Mouse (Mus musculus): ENCODE results near the gene Mast4. TPM values are rescaled to one million over a fixed set of nuclear protein-coding genes. Genes with fewer than 3 reads are reported as not detected.

Mast4 gene
- total and polyA plus RNA-seq, 3 experiments, result 2.7 to 7.0 TPM; not detected in 1

- no peak for TF ChIP-seq POLR2A (IDR thresholded peaks at IDR 0.05; ENCODE audit: control insufficient read depth in 1 of 2, insufficient read depth in 1 of 2, low read depth in 1 of 2, low read length in 2 of 2, poor library complexity in 1 of 2)
- TF ChIP-seq JUND (IDR thresholded peaks at IDR 0.05; ENCODE audit: low read depth, low read length), result no peak
- no peak for TF ChIP-seq MEF2A (IDR thresholded peaks at IDR 0.05; ENCODE audit: extremely low read depth, insufficient replicate concordance, low read depth, low read length, poor library complexity, severe bottlenecking)
- TF ChIP-seq USF2 (IDR thresholded peaks at IDR 0.05; ENCODE audit: borderline replicate concordance in 1 of 2, insufficient read depth in 1 of 2, low read depth in 1 of 2, low read length in 2 of 2), result no peak
- no peak for TF ChIP-seq E2F4 (IDR thresholded peaks at IDR 0.05; ENCODE audit: borderline replicate concordance, low read depth, low read length)
- TF ChIP-seq MYB (IDR thresholded peaks at IDR 0.05; ENCODE audit: low read depth, low read length), result no peak
- TF ChIP-seq POLR2AphosphoS2 (IDR thresholded peaks at IDR 0.05; ENCODE audit: low read length), result no peak
- no peak for TF ChIP-seq ZMIZ1 (IDR thresholded peaks at IDR 0.05; ENCODE audit: low read depth, low read length)
- TF ChIP-seq MAFK (IDR thresholded peaks at IDR 0.05; ENCODE audit: borderline replicate concordance, low read depth, low read length), result no peak
- TF ChIP-seq KAT2A (conservative IDR thresholded peaks at IDR 0.05; ENCODE audit: low read depth, low read length), result no peak
- no peak for TF ChIP-seq SIN3A (IDR thresholded peaks at IDR 0.05; ENCODE audit: low read length)
- TF ChIP-seq ETS1 (IDR thresholded peaks at IDR 0.05; ENCODE audit: low read depth, low read length), result no peak
- TF ChIP-seq NRF1 (IDR thresholded peaks at IDR 0.05; ENCODE audit: insufficient read depth, low read depth, low read length, poor library complexity, severe bottlenecking), result no peak
- no peak for TF ChIP-seq CTCF (IDR thresholded peaks at IDR 0.05 in 2 of 3, conservative IDR thresholded peaks at IDR 0.05 in 1 of 3; ENCODE audit: control insufficient read depth in 1 of 3, insufficient read depth in 1 of 3, low read depth in 2 of 3, low read length in 3 of 3, poor library complexity in 1 of 3, severe bottlenecking in 1 of 3)
- TF ChIP-seq POLR2AphosphoS5 (IDR thresholded peaks at IDR 0.05; ENCODE audit: borderline replicate concordance, low read depth, low read length), result no peak
- TF ChIP-seq ELF1 (IDR thresholded peaks at IDR 0.05; ENCODE audit: low read depth, low read length), result no peak
- TF ChIP-seq TAL1 (IDR thresholded peaks at IDR 0.05; ENCODE audit: low read length), result no peak
- no peak for TF ChIP-seq ZNF384 (IDR thresholded peaks at IDR 0.05; ENCODE audit: low read depth, low read length)
- no peak for TF ChIP-seq HCFC1 (IDR thresholded peaks at IDR 0.05; ENCODE audit: low read depth, low read length)
- TF ChIP-seq MXI1 (IDR thresholded peaks at IDR 0.05; ENCODE audit: low read depth, low read length), result no peak
- H3K27ac ChIP-seq (ENCODE audit: control insufficient read depth, low read depth, low read length), result no peak overlapping the region
- DNase-seq (ENCODE audit: low read depth, low spot score), result no peak
- H3K4me3 ChIP-seq (ENCODE audit: control insufficient read depth in 1 of 2, insufficient read depth in 1 of 2, low read depth in 2 of 2, low read length in 2 of 2), result no peak overlapping the region
- peaks cover 0 to 2% of the 10 kb centered on the region in 2 experiments; a peak in 1 of 4 replicates for H3K27me3 ChIP-seq (ENCODE audit: control insufficient read depth in 1 of 2, insufficient read depth in 2 of 2, low read length in 2 of 2)
- no peaks in the 10 kb centered on the region for H3K4me1 ChIP-seq (ENCODE audit: control insufficient read depth in 1 of 2, insufficient read depth in 2 of 2, low read length in 2 of 2)
- H3K36me3 ChIP-seq (ENCODE audit: control insufficient read depth in 1 of 2, insufficient read depth in 2 of 2, low read length in 2 of 2), result no peaks in the 10 kb centered on the region
- H3K9me3 ChIP-seq (replicated peaks; ENCODE audit: insufficient read depth, low read length), result no peaks in the 10 kb centered on the region
- H3K9ac ChIP-seq (ENCODE audit: control insufficient read depth, low read depth, low read length, poor library complexity, severe bottlenecking), result no peak overlapping the region
- H3K79me2 ChIP-seq (ENCODE audit: control insufficient read depth, insufficient read depth, low read length, poor library complexity), result no peaks in the 10 kb centered on the region
Measured at GRCm38 (mm10) chr13:103043011-103043410, 291.3 kb downstream of the Mast4 start.

GRCm38 (mm10) chr13:103037466-103037865 lies 296.8 kb downstream of the Mast4 start:
- no peak for DNase-seq (ENCODE audit: low read depth, low spot score)
- H3K27me3 ChIP-seq (ENCODE audit: control insufficient read depth in 1 of 2, insufficient read depth in 2 of 2, low read length in 2 of 2), result peaks cover 0 to 2% of the 10 kb centered on the region in 2 experiments; a peak in 1 of 4 replicates
- H3K9ac ChIP-seq (ENCODE audit: control insufficient read depth, low read depth, low read length, poor library complexity, severe bottlenecking), result no peak overlapping the region
- H3K4me1 ChIP-seq (ENCODE audit: control insufficient read depth in 1 of 2, insufficient read depth in 2 of 2, low read length in 2 of 2), result no peaks in the 10 kb centered on the region
- H3K4me3 ChIP-seq (ENCODE audit: control insufficient read depth in 1 of 2, insufficient read depth in 1 of 2, low read depth in 2 of 2, low read length in 2 of 2), result no peak overlapping the region
- TF ChIP-seq POLR2A (IDR thresholded peaks at IDR 0.05; ENCODE audit: control insufficient read depth in 1 of 2, insufficient read depth in 1 of 2, low read depth in 1 of 2, low read length in 2 of 2, poor library complexity in 1 of 2), result no peak
- no peaks in the 10 kb centered on the region for H3K36me3 ChIP-seq (ENCODE audit: control insufficient read depth in 1 of 2, insufficient read depth in 2 of 2, low read length in 2 of 2)
- no peaks in the 10 kb centered on the region for H3K9me3 ChIP-seq (replicated peaks; ENCODE audit: insufficient read depth, low read length)
- H3K79me2 ChIP-seq (ENCODE audit: control insufficient read depth, insufficient read depth, low read length, poor library complexity), result no peaks in the 10 kb centered on the region
- H3K27ac ChIP-seq (ENCODE audit: control insufficient read depth, low read depth, low read length), result no peak overlapping the region

All from MEL (cell line).